Mouse (Mus musculus): Measurements from ENCODE around the gene Adamts13. TPM values are rescaled to one million over a fixed set of nuclear protein-coding genes. Genes with fewer than 3 reads are reported as not detected.

Adamts13 gene
- total RNA-seq, 1 experiment: not detected

DNA sequence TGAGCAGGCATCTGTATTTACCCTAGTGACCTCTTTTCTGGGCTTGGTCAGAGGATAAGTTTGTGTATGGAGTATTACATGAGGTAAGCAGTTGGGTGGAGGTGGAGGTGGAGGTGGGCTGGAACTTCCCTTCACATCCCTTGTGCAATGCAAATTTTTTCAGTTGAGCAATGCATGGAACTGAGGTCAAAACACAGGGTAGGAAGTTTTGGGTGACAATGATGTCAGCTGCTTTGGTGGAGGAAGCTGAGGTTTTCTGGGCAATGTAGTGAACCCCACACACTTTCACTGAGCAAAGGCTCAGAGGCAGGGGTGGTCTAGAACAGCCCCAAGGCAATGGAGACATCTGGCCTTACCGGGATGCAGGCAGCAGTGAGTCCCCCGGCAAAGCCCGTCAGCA is 52.3 kb downstream of the Adamts13 start:
- TF ChIP-seq MAFK (IDR thresholded peaks at IDR 0.05; ENCODE audit: insufficient read depth, low read depth, low read length) (no peak), ZNF384 (IDR thresholded peaks at IDR 0.05; ENCODE audit: low read depth, low read length) (no peak), HCFC1 (IDR thresholded peaks at IDR 0.05; ENCODE audit: borderline replicate concordance, insufficient read depth, low read length) (no peak), CHD2 (IDR thresholded peaks at IDR 0.05; ENCODE audit: low read depth, low read length) (no peak), ZC3H11A (IDR thresholded peaks at IDR 0.05; ENCODE audit: borderline replicate concordance, low read depth, low read length) (no peak)
- no peak for DNase-seq (ENCODE audit: low read depth, low spot score)
- Histone ChIP-seq H3K9ac (ENCODE audit: insufficient read depth, low read depth, low read length, poor library complexity, severe bottlenecking) (no peak overlapping the region), H3K4me1 (ENCODE audit: control insufficient read depth in 2 of 2, insufficient read depth in 2 of 2, low read length in 2 of 2, poor library complexity in 1 of 2) (peaks cover 0 to 3% of the 10 kb centered on the region in 2 experiments; a peak in 1 of 4 replicates), H3K9me3 (ENCODE audit: control insufficient read depth, insufficient read depth, low read depth, low read length) (no peaks in the 10 kb centered on the region), H3K27ac (ENCODE audit: insufficient read depth, low read depth, low read length, poor library complexity, severe bottlenecking) (no peak overlapping the region), H3K4me3 (ENCODE audit: insufficient read depth in 1 of 2, low read depth in 1 of 2, low read length in 2 of 2, poor library complexity in 1 of 2, severe bottlenecking in 1 of 2) (no peak overlapping the region), H3K36me3 (ENCODE audit: control insufficient read depth, insufficient read depth, low read length, poor library complexity, severe bottlenecking) (no peaks in the 10 kb centered on the region; the same call in 1 of the 2 replicates)
- in situ Hi-C loops (cut with MboI; ENCODE audit: low sequenced_read_pairs in 2 of 2, unreplicated experiment in 2 of 2): no loop called here

DNA sequence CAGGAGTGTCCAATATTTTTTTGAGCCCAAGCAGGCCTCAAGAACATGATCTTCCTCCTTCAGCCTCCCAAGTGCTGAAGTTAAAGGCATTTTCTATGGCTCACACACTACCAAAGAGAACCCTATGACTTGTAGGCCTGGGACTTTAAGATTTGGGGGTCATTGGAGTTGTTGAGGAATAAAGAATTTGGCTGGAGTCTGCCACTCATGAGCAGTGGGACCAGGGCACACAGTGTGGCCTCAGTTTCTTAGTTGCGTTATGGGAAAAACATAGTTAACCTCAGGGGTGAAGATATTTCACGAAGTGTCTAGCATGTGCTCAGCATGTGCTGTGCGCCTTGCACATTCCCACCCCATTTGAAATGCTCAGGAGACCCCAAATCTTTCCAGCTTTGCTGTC is 53.1 kb downstream of the Adamts13 start:
- H3K4me1 ChIP-seq (ENCODE audit: control insufficient read depth in 2 of 2, insufficient read depth in 2 of 2, low read length in 2 of 2, poor library complexity in 1 of 2): peaks cover 0 to 3% of the 10 kb centered on the region in 2 experiments; a peak in 1 of 4 replicates
- TF ChIP-seq CHD2 (IDR thresholded peaks at IDR 0.05; ENCODE audit: low read depth, low read length) (no peak), HCFC1 (IDR thresholded peaks at IDR 0.05; ENCODE audit: borderline replicate concordance, insufficient read depth, low read length) (no peak), ZC3H11A (IDR thresholded peaks at IDR 0.05; ENCODE audit: borderline replicate concordance, low read depth, low read length) (no peak), ZNF384 (IDR thresholded peaks at IDR 0.05; ENCODE audit: low read depth, low read length) (no peak), MAFK (IDR thresholded peaks at IDR 0.05; ENCODE audit: insufficient read depth, low read depth, low read length) (no peak)
- H3K36me3 ChIP-seq (ENCODE audit: control insufficient read depth, insufficient read depth, low read length, poor library complexity, severe bottlenecking): no peaks in the 10 kb centered on the region; the same call in 1 of the 2 replicates
- DNase-seq (ENCODE audit: low read depth, low spot score): no peak
- H3K27ac ChIP-seq (ENCODE audit: insufficient read depth, low read depth, low read length, poor library complexity, severe bottlenecking): no peak overlapping the region
- no peak overlapping the region for H3K4me3 ChIP-seq (ENCODE audit: insufficient read depth in 1 of 2, low read depth in 1 of 2, low read length in 2 of 2, poor library complexity in 1 of 2, severe bottlenecking in 1 of 2)
- H3K9me3 ChIP-seq (ENCODE audit: control insufficient read depth, insufficient read depth, low read depth, low read length): no peaks in the 10 kb centered on the region
- H3K9ac ChIP-seq (ENCODE audit: insufficient read depth, low read depth, low read length, poor library complexity, severe bottlenecking): no peak overlapping the region
- in situ Hi-C loops (cut with MboI; ENCODE audit: low sequenced_read_pairs in 2 of 2, unreplicated experiment in 2 of 2): no loop called here

DNA sequence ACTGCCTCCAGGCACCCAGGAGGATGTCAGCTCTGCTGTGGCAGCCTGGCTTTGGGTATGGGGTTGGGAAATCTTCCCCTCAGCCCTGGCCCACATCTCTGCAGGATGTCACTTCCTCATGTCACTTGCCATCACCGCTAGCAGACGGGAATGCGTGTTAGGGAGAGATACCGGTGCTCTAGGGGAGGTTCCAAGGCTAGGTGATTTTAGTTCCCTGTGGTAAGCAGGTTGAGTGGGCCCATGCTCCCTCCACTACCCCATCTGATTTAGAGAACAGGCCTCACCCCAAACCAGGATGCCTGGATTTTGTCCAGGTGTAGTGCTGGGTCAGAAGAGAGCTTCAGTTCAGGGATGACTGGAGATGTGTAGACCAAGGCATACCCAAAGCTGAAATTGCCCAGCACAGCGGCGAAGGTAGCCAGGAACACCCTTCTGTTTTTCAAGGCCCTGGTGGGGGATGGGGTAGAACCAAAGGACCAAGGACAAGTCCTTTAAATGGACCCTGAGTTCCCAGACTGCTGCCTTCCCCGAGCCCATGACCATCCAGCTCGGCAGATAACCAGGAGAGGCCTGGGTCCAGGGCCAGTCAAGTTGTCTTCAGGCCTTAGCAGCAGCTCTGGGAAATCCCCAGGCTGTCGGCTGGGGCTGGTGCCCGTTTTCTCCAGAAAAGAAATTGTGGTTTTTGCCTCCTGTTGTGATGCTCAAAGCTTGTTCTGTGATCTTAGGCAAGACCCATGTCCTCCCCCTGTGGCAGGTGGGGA is 53.8 kb downstream of the Adamts13 start:
- Histone ChIP-seq H3K4me3 (ENCODE audit: insufficient read depth in 1 of 2, low read depth in 1 of 2, low read length in 2 of 2, poor library complexity in 1 of 2, severe bottlenecking in 1 of 2) (no peak overlapping the region), H3K9me3 (ENCODE audit: control insufficient read depth, insufficient read depth, low read depth, low read length) (no peaks in the 10 kb centered on the region), H3K36me3 (ENCODE audit: control insufficient read depth, insufficient read depth, low read length, poor library complexity, severe bottlenecking) (no peaks in the 10 kb centered on the region), H3K27ac (ENCODE audit: insufficient read depth, low read depth, low read length, poor library complexity, severe bottlenecking) (no peak overlapping the region), H3K9ac (ENCODE audit: insufficient read depth, low read depth, low read length, poor library complexity, severe bottlenecking) (no peak overlapping the region), H3K4me1 (ENCODE audit: control insufficient read depth in 2 of 2, insufficient read depth in 2 of 2, low read length in 2 of 2, poor library complexity in 1 of 2) (peaks cover under 1 to 3% of the 10 kb centered on the region in 2 experiments; a peak in 1 of 4 replicates)
- no peak for DNase-seq (ENCODE audit: low read depth, low spot score)
- TF ChIP-seq MAFK (IDR thresholded peaks at IDR 0.05; ENCODE audit: insufficient read depth, low read depth, low read length) (no peak), ZNF384 (IDR thresholded peaks at IDR 0.05; ENCODE audit: low read depth, low read length) (no peak), CHD2 (IDR thresholded peaks at IDR 0.05; ENCODE audit: low read depth, low read length) (no peak), HCFC1 (IDR thresholded peaks at IDR 0.05; ENCODE audit: borderline replicate concordance, insufficient read depth, low read length) (no peak), ZC3H11A (IDR thresholded peaks at IDR 0.05; ENCODE audit: borderline replicate concordance, low read depth, low read length) (no peak)
- in situ Hi-C loops (cut with MboI; ENCODE audit: low sequenced_read_pairs in 2 of 2, unreplicated experiment in 2 of 2): no loop called here

DNA sequence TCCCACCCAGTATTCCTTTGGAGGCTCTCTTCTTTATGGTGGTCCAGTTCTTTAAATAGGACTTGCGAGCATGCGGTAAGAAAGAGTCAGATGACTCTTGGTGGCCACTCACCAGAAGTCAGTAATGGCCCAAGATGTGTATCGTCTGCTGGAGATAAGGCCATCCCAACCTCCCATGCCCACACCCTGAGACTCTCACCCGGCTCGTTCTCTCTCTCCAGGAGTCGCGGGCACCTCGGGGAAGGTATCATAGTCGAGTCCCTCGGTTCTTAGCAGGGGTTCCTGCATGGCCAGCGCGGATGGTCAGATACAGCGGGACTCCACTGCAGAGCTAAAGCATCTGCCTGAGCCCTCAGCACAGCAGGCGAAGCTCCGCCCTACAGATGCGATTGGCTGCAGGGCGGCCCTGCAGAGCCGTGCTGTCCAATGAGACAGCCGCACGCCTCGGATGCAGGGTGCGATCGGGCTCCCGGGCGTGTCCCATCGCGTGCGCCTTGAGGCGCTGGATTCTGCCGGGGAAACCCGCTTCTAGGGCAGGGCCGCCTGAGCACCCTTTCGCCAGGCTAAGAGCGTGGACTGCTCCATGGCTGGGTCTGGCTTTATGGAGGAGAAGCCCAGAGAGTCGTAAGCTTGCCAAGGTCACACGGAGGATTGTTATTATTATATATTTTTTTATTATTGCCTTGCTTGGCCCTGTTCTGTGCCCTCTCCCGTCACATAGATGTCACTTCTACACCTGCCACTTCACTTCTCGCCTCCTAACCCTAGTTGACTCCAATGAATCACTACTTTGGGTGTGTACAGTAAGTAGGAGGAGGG is 54.6 kb downstream of the Adamts13 start, which contains the start of gene Slc2a6:
Gene Slc2a6, minus strand, starts transcription at position 381 of the 819 bp plus-strand sequence.
- TF ChIP-seq ZNF384 (IDR thresholded peaks at IDR 0.05; ENCODE audit: low read depth, low read length) (no peak), CHD2 (IDR thresholded peaks at IDR 0.05; ENCODE audit: low read depth, low read length) (no peak), ZC3H11A (IDR thresholded peaks at IDR 0.05; ENCODE audit: borderline replicate concordance, low read depth, low read length) (no peak), MAFK (IDR thresholded peaks at IDR 0.05; ENCODE audit: insufficient read depth, low read depth, low read length) (no peak), HCFC1 (IDR thresholded peaks at IDR 0.05; ENCODE audit: borderline replicate concordance, insufficient read depth, low read length) (no peak)
- Histone ChIP-seq H3K36me3 (ENCODE audit: control insufficient read depth, insufficient read depth, low read length, poor library complexity, severe bottlenecking) (no peaks in the 10 kb centered on the region), H3K9me3 (ENCODE audit: control insufficient read depth, insufficient read depth, low read depth, low read length) (no peaks in the 10 kb centered on the region), H3K4me1 (ENCODE audit: control insufficient read depth in 2 of 2, insufficient read depth in 2 of 2, low read length in 2 of 2, poor library complexity in 1 of 2) (peaks cover 1 to 3% of the 10 kb centered on the region in 2 experiments; a peak in 1 of 4 replicates), H3K4me3 (ENCODE audit: insufficient read depth in 1 of 2, low read depth in 1 of 2, low read length in 2 of 2, poor library complexity in 1 of 2, severe bottlenecking in 1 of 2) (peak within 1 kb of the TSS in 1 of 2 experiments; percentile 56; a peak in 2 of 4 replicates), H3K27ac (ENCODE audit: insufficient read depth, low read depth, low read length, poor library complexity, severe bottlenecking) (no peak within 1 kb of the TSS), H3K9ac (ENCODE audit: insufficient read depth, low read depth, low read length, poor library complexity, severe bottlenecking) (no peak within 1 kb of the TSS)
- peak; percentile 67 for DNase-seq (ENCODE audit: low read depth, low spot score)
- in situ Hi-C loops (cut with MboI; ENCODE audit: low sequenced_read_pairs in 2 of 2, unreplicated experiment in 2 of 2): no loop called here

Measured in ES-E14 (cell line).